Mouse (Mus musculus) forebrain, embryonic 16.5 days (tissue): ENCODE results near the gene Mknk2. TPM values are rescaled to one million over a fixed set of nuclear protein-coding genes. Genes with fewer than 3 reads are reported as not detected.

Experiments used
- ATAC-seq: fragments of 200-750 bp; cut with Nextera tagmentation; 2 replicates; pipeline ENCODE4 v1.8.0; 2017; ENCODE audit warnings: mild to moderate bottlenecking, moderate library complexity
- H3K27ac ChIP-seq: fragments of 300-500 bp; sonication (generic); 2 replicates; pipeline ENCODE4 v1.5.1; 2014; ENCODE audit warnings: low read length, control low read depth
- H3K27me3 ChIP-seq: fragments of 300-500 bp; sonication (generic); replicated peaks from 2 replicates; pipeline ENCODE4 v1.6.1; 2014; ENCODE audit warnings: low read length; ENCODE audit not compliant: control insufficient read depth, insufficient read depth
- H3K36me3 ChIP-seq: fragments of 300-500 bp; sonication (generic); 2 replicates; pipeline ENCODE4 v1.6.1; 2014; ENCODE audit not compliant: control insufficient read depth, insufficient read depth
- H3K4me1 ChIP-seq: fragments of 300-500 bp; sonication (generic); replicated peaks from 2 replicates; pipeline ENCODE4 v1.6.1; 2014; ENCODE audit warnings: low read length; ENCODE audit not compliant: control insufficient read depth, insufficient read depth
- H3K4me2 ChIP-seq: fragments of 300-500 bp; sonication (generic); 2 replicates; pipeline ENCODE4 v1.6.1; 2014; ENCODE audit warnings: mild to moderate bottlenecking, low read length, control low read depth
- H3K4me3 ChIP-seq: fragments of 300-500 bp; sonication (generic); replicated peaks from 2 replicates; pipeline ENCODE4 v1.5.1; 2014; ENCODE audit warnings: mild to moderate bottlenecking, low read length, control low read depth
- H3K9ac ChIP-seq: fragments of 300-500 bp; sonication (generic); replicated peaks from 2 replicates; pipeline ENCODE4 v1.6.1; 2014; ENCODE audit warnings: low read depth, low read length, control low read depth
- H3K9me3 ChIP-seq: fragments of 300-500 bp; sonication (generic); 2 replicates; pipeline ENCODE4 v1.6.1; 2016; ENCODE audit warnings: low read length; ENCODE audit not compliant: control insufficient read depth
- WGBS: fragments of 180-500 bp; shearing (Covaris S2); extraction: QIAGEN DNeasy Blood & Tissue Kit; methylation state at CpG from one replicate; pipeline ENCODE4 v1.1.7; 2014; 5-methylcytosine and 5-hydroxymethylcytosine counted together
- polyA plus RNA-seq: library from polyadenylated mRNA; unstranded; fragments of >200 nt; fragmentation: Nextera tagmentation; extraction: Ambion mirVana; gene quantifications from 2 replicates; pipeline ENCODE4 v1.2.1, GENCODE M21; 2015

Mknk2 gene
- polyA plus RNA-seq, 1 experiment from 2014 or later: 61.2 TPM

DNA sequence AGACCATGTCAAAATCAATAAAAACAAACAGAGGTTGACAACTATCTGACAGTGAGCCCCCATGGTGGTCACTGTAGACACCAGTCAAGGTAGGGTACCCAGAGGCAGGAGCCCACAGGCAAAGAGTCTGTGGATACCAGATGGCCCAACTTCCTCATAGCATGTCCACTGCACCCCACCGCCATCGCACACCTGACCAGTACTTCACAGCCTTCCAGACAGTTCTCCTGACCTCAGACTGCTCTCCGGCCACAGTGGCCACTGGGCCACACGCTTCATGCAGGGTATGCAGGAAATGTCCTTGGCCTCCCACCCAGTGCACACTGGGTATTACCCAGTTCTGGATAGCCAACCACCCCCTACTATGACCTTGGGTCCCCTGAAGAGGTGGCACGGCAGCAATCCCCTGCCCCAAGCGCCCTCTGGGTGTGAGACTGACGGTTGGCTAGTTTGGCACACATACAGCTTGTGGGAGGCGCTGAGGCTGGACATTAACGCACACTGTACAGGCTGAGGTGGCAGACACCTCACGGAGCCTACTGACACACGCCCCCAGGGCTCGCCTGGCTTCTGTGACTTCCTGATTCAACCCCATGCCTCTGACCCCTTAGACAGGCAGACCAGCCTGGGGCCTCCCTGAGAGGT, 15.6 kb upstream of the Mknk2 start:
- H3K27me3 ChIP-seq: no peaks in the 10 kb centered on the region
- H3K9ac ChIP-seq: no peak overlapping the region
- ATAC-seq: no peak
- H3K9me3 ChIP-seq: no peaks in the 10 kb centered on the region
- no peak overlapping the region for H3K4me2 ChIP-seq
- 90% methylated on average over 12 of the region's 12 CpGs for WGBS
- no peak overlapping the region for H3K4me3 ChIP-seq
- H3K4me1 ChIP-seq: peaks cover 9% of the 10 kb centered on the region
- no peak overlapping the region for H3K27ac ChIP-seq
- peaks cover 18% of the 10 kb centered on the region for H3K36me3 ChIP-seq

DNA sequence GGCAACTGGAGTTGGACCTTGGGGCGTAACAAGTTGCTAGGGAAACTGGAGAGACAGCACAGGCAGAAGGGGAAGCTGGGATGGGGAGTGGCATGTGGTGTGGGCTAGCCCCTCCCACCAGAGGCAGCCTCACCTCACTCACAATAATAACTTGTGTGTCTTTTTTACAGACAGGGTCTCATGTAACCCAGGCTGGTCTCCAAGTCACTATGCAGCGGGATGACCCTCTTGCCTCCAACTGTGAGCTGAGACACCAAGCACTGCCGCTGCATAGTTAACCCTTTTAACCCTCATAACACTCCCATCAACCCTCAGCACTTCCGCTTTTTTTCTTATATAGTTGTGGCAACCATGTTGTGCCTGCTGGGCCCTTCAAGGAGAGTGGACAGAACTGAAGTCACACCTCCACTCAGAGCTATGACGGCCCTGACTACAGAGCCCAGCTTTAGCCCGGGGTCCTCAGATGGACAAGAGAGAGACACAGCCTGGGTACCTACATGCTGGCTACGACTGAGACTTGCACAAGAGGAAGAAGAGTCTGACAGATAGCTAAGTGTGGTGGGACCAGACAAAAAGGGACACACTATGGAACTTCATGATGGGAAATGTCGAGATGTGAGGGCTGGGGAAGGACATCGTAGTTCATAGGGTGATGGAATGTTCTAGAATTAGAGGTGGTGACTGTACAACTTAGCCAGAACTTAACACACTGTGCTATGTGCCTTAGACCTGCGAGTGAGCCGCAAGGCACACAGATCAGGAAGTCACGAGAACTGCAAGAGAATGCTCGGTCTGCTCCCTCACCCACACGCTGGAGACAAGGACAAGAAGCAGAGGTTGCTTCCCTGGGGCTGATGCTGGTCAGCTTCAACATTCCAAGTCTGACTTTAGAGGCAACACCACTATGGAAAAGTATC, 14.6 kb upstream of the Mknk2 start:
- 86% methylated on average over 14 of the region's 14 CpGs for WGBS
- no peak overlapping the region for H3K4me2 ChIP-seq
- no peak for ATAC-seq
- H3K36me3 ChIP-seq: peaks cover 18% of the 10 kb centered on the region
- no peak overlapping the region for H3K27ac ChIP-seq
- H3K9ac ChIP-seq: no peak overlapping the region
- no peaks in the 10 kb centered on the region for H3K27me3 ChIP-seq
- H3K4me1 ChIP-seq: no peaks in the 10 kb centered on the region; the same call in 1 of the 2 replicates
- no peak overlapping the region for H3K4me3 ChIP-seq
- no peaks in the 10 kb centered on the region for H3K9me3 ChIP-seq

DNA sequence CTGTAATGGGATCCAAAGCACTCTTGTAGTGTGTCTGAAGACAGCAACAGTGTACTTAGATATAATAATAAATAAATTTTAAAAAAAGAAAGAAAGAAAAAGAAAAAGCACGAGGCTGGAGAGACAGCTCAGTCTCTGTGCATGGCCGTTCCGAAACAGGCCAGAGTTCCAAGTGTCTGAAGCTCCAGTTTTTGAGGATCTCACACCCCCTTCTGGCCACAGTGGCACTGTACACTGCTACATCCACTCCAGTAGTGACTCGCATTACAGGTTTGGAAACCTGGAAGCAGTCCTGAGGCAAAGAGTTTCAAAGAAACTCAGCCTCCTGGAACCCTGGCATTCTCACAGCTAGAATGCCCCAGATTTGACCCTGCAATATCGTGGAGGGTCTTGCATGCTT, 9.9 kb upstream of the Mknk2 start:
- no peak overlapping the region for H3K9ac ChIP-seq
- no peaks in the 10 kb centered on the region for H3K9me3 ChIP-seq
- no peak overlapping the region for H3K4me2 ChIP-seq
- no peak overlapping the region for H3K27ac ChIP-seq
- peaks cover 36% of the 10 kb centered on the region for H3K36me3 ChIP-seq
- H3K4me1 ChIP-seq: no peaks in the 10 kb centered on the region
- peak; percentile 68; the same call in 1 of the 2 replicates for ATAC-seq
- 37% methylated on average over 5 of the region's 5 CpGs for WGBS
- no peaks in the 10 kb centered on the region for H3K27me3 ChIP-seq
- H3K4me3 ChIP-seq: no peak overlapping the region

DNA sequence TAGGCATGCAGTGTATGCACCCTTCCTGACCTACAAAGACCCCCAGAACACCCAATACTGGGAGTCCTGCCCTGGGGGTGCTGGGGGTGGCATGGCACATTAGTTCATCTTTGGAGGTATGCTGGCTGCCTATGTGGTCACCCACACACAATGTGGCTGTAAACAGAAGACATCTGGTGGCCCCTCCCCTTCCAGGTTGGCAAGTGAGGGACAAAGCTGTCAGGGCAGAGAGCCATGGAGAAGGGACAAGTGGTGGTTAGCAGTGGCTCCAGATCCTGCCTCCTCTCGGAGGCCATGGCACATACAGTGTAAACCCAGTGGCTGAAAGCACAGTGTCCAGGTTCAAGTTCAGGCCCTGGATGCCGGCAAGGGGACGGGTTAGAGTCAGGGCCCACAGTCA, 8.7 kb upstream of the Mknk2 start:
- Histone ChIP-seq H3K27ac (no peak overlapping the region), H3K4me3 (no peak overlapping the region), H3K27me3 (no peaks in the 10 kb centered on the region), H3K4me1 (no peaks in the 10 kb centered on the region), H3K9me3 (no peaks in the 10 kb centered on the region), H3K4me2 (no peak overlapping the region), H3K36me3 (peaks cover 36% of the 10 kb centered on the region), H3K9ac (no peak overlapping the region)
- 85% methylated on average over 3 of the region's 3 CpGs for WGBS
- ATAC-seq: no peak

DNA sequence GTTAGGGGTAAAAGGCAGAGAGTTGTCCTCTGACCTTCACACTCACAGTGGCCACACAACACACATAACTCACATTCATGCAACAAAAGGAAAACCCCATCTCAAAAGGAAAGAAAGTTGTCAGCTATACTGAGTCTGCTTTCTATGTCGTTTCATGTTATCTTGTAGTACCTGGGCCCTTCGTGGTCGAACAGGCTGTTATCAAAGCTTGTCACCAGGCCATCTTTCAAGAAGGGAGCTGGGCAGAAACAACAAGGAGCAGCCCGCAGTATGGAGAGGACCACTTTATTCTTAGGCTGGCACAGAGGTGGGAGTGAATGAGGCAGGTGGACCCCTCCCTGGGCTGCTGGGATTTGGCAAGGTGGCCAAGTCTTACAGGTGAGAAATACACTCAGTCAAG, 7.1 kb upstream of the Mknk2 start:
- no peak overlapping the region for H3K4me2 ChIP-seq
- H3K27ac ChIP-seq: no peak overlapping the region
- peaks cover 24% of the 10 kb centered on the region for H3K36me3 ChIP-seq
- WGBS: 89% methylated on average over 4 of the region's 4 CpGs
- no peaks in the 10 kb centered on the region for H3K27me3 ChIP-seq
- H3K4me3 ChIP-seq: no peak overlapping the region
- no peak overlapping the region for H3K9ac ChIP-seq
- ATAC-seq: no peak
- no peaks in the 10 kb centered on the region for H3K4me1 ChIP-seq
- H3K9me3 ChIP-seq: no peaks in the 10 kb centered on the region

DNA sequence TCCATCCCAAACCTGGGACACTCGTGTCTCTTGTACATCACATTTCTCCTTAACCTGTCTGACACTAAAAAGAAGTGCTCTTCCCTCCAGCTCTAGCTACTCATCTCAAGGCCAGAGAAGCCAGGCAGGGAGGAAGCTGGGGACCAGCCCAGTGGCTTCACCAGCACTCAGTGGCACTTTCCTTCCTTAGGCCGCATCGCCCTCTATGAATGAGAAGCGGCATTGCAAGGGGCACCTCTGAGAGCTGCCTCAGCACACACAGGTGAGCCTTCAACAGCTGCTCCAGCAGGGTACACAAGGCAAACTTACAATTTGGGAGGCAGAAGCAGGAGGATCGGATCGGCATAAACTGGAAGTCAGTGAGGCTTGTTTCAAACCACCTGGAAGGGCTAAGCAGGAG, 6.3 kb upstream of the Mknk2 start:
- H3K27ac ChIP-seq: no peak overlapping the region
- peaks cover 3% of the 10 kb centered on the region; the same call in 1 of the 2 replicates for H3K4me1 ChIP-seq
- WGBS: 58% methylated on average over 6 of the region's 6 CpGs
- no peaks in the 10 kb centered on the region for H3K27me3 ChIP-seq
- no peak for ATAC-seq
- no peaks in the 10 kb centered on the region for H3K9me3 ChIP-seq
- no peak overlapping the region for H3K4me2 ChIP-seq
- H3K4me3 ChIP-seq: no peak overlapping the region
- H3K36me3 ChIP-seq: peaks cover 18% of the 10 kb centered on the region
- no peak overlapping the region for H3K9ac ChIP-seq

DNA sequence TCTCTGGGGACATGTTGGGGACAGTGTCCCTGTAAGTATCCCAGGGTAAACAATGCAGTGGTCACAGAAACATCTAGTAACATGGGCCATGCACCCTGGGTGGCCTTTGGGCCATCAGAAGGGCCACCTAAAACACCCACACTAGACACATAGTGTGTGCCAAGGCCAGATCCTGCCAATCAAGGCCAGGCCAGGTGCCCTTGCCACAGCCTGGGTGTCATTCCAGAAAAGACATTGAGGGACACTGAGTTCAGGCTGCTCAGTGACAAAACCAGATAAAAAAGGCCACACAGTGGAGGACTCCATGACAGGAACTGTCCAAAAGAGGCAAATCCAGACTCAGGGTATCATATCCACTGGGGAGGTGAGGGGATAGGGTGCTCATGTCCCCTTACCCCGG, 5.7 kb upstream of the Mknk2 start:
- ATAC-seq: no peak
- peaks cover 9% of the 10 kb centered on the region for H3K4me1 ChIP-seq
- peaks cover 17% of the 10 kb centered on the region for H3K36me3 ChIP-seq
- H3K27ac ChIP-seq: no peak overlapping the region
- no peak overlapping the region for H3K4me3 ChIP-seq
- H3K9ac ChIP-seq: no peak overlapping the region
- H3K27me3 ChIP-seq: no peaks in the 10 kb centered on the region
- H3K4me2 ChIP-seq: no peak overlapping the region
- 96% methylated on average over 1 of the region's 1 CpGs for WGBS
- H3K9me3 ChIP-seq: no peaks in the 10 kb centered on the region

DNA sequence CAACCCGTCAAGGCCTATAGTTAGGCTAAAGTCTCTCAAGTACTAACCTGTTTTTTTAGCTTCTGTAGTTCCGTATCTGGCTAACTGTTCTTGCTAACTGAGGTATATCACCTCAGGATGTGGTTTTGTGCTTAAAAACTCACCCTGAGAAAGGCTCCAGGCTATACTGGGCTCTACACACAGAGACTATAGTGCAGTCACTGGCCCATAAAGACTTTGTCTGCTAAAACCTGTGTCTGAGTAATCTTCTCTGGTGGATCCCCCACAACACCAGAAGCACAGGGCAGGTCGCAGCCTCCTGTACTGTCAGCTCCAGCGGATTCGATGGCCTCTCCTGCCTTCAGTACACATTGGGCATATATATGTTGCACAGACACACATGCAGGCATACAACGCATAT, 4.1 kb upstream of the Mknk2 start:
- Histone ChIP-seq H3K9me3 (no peaks in the 10 kb centered on the region), H3K27me3 (no peaks in the 10 kb centered on the region), H3K27ac (no peak overlapping the region), H3K4me3 (no peak overlapping the region), H3K4me1 (peaks cover 26% of the 10 kb centered on the region), H3K4me2 (no peak overlapping the region), H3K36me3 (peaks cover 17% of the 10 kb centered on the region), H3K9ac (no peak overlapping the region)
- WGBS: 96% methylated on average over 6 of the region's 6 CpGs
- no peak for ATAC-seq

DNA sequence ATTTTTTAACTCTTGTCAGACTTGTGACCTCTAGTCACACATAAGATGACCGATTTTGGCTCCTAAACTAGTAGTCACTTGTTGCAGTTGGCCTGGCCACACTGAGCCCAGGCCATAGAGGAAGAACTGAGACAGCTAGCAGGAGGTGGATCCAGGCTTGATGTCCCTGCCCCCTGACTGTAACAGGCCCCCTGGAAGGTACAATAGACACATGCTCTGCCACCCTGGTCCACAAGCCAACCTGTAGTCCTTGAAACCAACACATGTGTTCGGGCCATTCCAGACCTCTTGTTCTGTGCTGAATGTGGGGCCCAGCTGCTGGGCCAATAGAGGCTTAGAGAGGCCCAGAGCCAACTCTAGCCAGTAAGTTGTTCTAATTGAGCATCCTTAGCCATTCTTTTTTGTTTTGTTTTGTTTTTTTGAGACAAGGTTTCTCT, 2.4 kb upstream of the Mknk2 start:
- H3K27ac ChIP-seq: no peak overlapping the region
- peaks cover 28% of the 10 kb centered on the region for H3K4me1 ChIP-seq
- no peak for ATAC-seq
- peaks cover 2% of the 10 kb centered on the region; the same call in 1 of the 2 replicates for H3K36me3 ChIP-seq
- no peaks in the 10 kb centered on the region for H3K27me3 ChIP-seq
- H3K4me3 ChIP-seq: no peak overlapping the region
- 82% methylated on average over 2 of the region's 2 CpGs for WGBS
- no peak overlapping the region for H3K9ac ChIP-seq
- no peak overlapping the region for H3K4me2 ChIP-seq
- H3K9me3 ChIP-seq: no peaks in the 10 kb centered on the region
